Mouse (Mus musculus) retina, postnatal 7 days (tissue): ENCODE measurements around the gene Cdc42se1.
"Not testable (repeated sequence)": the region's sequence is repeated elsewhere in the genome, so short reads cannot be mapped to it uniquely, and the experiment has no call there.

Experiments
- DNase-seq: peaks from one replicate; pipeline ENCODE4 v3.0.0-alpha.2; 2012; ENCODE audit warnings: low read depth, low spot score

The Cdc42se1 gene

GRCm38 (mm10) chr3:95228148-95228893 is at the start of gene Cdc42se1:
TSS of gene Cdc42se1 (plus strand) at chr3:95228732.
- peak; percentile 57 for DNase-seq

DNA sequence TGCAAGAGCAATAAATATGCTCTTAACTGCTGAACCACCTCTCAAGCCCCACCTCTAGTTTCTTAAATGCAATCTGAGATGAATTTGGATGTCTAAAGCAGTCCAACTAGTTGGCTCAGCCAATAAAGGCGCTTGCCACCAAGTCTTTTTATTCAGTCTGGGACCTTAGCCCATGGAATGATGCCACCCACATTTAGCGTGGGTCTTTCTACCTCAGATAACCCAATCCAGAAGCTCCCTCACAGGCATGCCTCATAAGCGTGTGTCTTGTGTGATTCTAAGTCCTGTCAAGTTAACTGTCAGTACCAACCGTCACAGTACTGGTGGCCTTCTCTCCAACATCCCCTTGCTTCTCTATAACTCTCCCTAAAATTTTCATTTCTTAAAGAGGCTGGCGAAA is 49.6 kb upstream of the Cdc42se1 start:
- DNase-seq, result no peak

DNA sequence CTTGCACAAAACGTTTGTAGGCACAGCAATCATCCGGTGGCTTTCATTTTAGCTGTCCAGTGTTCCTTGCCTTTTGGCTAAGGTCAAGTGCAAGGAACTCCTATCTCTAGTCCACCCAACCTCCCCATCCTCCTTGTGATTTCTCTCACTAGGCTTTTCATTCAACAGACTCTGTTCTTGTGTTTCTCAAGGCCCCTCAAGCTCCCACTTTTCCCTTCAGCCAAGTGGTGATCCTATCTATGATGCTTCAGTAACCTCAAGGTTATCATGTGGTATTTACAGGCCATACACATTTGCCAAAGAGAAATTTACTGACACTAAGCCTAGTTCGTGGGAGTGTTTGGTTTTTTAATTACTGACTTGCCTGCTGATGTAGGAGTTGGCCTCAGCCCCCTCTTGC is 48.6 kb upstream of the Cdc42se1 start:
- DNase-seq, result no peak

- no peak for DNase-seq
These were observed 46.7 kb upstream of the Cdc42se1 start for GRCm38 (mm10) chr3:95181841-95182240.

DNA sequence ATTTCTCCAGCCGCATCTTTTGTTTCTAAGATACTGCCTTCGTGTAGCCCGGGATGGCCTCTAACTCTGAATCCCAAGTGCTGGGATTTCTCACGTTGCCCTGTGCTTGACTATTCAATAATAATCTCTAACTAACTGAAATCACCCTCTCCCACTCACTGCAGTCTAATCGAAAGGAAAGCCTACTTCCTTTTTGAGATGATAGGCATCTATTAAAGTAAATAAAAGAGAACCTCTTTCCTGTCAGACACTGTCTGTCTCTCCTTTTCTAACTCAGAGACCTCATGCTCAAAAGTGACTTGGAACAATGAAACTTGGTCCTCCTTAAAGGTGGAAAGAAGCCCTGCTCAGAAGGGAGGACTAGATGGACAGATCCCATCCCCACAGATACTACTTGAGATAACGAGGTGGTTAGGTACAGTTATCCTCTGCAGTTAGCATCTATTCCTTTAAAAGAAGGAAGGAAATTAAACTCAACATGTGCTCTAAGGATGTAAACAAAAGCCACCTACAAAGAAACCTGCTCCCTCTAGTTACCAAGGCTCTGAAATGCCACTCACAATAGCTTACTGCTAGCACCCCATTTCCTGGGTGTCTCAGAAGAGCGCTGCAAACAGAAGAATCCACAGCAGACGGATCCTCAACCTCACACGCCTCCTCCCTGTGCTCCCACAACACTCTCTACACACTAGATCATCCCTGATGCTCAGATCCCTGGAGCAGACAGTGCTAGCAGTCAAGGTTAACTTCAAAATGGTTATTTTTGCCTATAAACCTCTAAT is 43.5 kb upstream of the Cdc42se1 start:
- no peak for DNase-seq

- DNase-seq, result no peak
These were observed 42.4 kb upstream of the Cdc42se1 start for GRCm38 (mm10) chr3:95186100-95186499.

- DNase-seq, result no peak
These were observed 41.6 kb upstream of the Cdc42se1 start for GRCm38 (mm10) chr3:95186888-95187287.

- no peak for DNase-seq
These were observed 33.8 kb upstream of the Cdc42se1 start for GRCm38 (mm10) chr3:95194721-95195135.

DNA sequence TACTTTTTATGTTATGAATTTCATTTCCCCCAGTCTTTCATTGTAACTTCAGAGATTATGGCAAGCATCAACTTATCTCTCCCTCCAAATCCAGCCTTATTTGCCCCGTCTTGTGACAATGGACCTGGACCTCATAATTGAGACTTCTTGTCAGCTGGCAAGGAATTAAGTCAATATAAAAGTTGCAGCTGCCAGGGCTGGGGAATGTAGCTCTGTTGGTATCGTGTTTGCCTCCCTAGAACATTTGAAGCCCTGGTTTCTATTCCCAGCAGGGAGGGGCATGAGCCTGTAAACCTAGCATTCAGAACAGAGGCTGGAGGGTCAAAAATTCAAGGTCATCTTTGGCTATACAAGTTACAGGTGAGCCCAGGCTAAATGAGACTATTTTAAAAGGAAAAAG is 32.8 kb upstream of the Cdc42se1 start:
- no peak for DNase-seq

DNA sequence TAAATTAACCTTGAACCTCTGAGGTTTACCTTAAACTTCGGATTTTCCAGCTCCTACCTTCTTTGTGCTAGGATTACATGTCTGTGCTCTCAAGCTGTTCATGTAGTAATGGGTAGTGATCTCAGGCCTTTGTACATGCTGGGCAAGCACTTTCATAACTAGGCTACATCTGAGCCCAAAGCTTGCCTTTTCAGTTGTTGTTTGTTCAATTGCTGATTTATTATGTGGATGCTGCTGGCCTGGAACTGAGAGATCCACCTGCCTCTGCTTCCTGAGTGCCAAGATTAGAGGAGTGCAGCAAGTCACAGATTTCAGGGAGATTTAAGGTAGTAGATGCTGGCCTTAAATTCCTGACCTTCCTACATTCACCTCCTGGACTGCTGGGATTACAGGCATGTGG is 29.4 kb upstream of the Cdc42se1 start:
- DNase-seq, result no peak

GRCm38 (mm10) chr3:95200132-95200531 is 28.4 kb upstream of the Cdc42se1 start:
- DNase-seq, result no peak

DNA sequence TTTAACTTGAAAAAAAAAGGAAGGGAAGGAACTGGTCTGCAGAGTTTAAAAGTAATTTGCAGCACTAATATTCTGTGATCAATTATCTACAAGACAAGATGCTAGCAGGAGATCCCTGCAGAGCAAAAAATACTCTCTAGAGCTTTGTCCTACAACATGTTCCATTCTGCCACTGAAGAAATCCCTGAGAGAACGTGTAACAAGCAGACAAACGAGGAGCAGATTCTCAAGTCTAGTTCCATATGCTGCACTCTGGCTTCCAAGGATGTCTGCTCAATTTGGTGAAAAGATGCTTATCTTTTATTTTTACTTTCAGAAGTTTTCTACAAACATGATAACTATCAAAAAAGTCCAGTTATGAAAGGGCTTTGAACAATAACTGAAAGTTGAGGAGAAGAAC is 28.0 kb upstream of the Cdc42se1 start:
- DNase-seq, result no peak

DNA sequence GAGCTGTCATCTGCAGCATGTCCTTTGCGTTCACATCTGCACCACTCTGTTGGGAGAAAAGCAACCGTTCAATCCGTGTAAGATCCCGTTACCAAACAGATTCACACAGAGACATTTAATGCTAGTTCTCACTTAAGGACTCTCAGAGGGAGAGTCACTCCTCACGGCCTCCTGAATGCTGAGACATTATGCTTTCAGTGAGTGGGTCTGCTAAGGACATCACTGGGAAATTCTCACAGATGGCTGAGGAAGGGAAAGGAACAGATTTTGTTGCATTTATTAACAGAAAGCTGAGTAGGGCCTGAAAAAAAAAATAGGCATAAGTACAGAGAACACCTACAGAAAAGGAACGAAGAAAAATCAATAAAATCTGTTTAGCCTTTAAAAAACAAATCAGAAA is 24.7 kb upstream of the Cdc42se1 start:
- no peak for DNase-seq

DNA sequence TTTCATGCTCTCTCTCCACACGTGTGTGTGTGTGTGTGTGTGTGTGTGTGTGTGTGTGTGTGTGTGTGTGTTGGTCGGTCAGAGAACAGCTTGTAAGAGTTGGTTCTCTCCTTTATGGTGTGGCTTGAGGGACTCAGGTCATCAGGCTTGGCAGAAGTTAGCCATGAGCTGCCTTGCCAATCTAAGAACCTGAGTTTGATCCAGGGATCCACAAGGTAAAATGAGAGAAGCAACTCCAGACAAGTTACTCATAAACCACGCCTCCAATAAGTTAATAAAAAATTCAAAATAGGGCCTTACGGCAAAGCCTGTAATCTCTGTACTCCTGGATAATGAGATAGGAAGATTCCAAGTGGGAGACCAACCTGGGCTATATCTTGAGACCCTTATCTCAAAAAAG is 20.2 kb upstream of the Cdc42se1 start:
- DNase-seq, result no peak

GRCm38 (mm10) chr3:95210585-95210984 is 17.9 kb upstream of the Cdc42se1 start:
- DNase-seq, result no peak

- DNase-seq, result not testable (repeated sequence)
These were observed 15.5 kb upstream of the Cdc42se1 start for GRCm38 (mm10) chr3:95212889-95213608.

- DNase-seq, result no peak
These were observed 14.9 kb upstream of the Cdc42se1 start for GRCm38 (mm10) chr3:95213609-95213975.

- no peak for DNase-seq
These were observed 11.8 kb upstream of the Cdc42se1 start for GRCm38 (mm10) chr3:95216655-95217254.

- peak; percentile 84 for DNase-seq
These were observed 11.0 kb upstream of the Cdc42se1 start, which contains the start of gene Gabpb2 for GRCm38 (mm10) chr3:95217255-95218134. TSS of gene Gabpb2 (minus strand) at chr3:95217916.

DNA sequence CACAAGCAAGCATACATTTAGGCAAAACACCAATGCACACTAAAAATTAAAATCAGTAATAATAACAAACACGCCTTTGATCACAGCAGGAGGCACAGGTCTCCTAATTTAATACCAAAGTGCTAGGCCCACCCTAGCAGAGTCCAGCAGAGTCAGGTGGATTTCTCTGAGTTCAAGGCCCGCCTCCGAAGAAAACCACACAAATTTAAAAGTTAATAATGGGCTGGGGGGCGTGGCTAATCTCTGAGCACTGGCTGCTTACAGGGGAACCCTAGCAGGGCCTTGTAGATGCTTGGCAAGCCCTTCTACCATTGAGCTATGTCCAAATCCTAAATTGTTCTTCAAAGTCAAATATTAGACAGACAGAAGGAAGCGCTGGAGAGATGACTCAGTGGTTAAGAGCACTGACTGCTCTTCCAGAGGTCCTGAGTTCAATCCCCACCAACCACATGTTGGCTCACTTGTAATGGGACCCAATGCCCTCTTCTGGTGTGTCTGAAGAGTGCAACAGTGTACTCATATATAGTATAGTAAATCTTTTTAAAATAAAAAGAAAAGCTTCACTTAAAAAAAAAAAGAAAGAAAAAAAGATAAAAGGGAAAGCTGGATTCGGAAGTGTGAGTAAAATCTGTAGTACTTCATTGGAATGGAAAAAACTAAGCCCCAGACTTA is 9.9 kb upstream of the Cdc42se1 start:
- DNase-seq, result no peak
